Mouse (Mus musculus): ENCODE measurements at regions not wholly inside any gene's neighbourhood (a gene's known extent, or its start where the extent isn't known, plus 50 kb on each side); places are given as distances from the start of the nearest gene placed in this dataset.

GRCm38 (mm10) chr13:84399345-84400170, 177.5 kb downstream of the Tmem161b start:
- H3K27ac ChIP-seq (ENCODE audit: insufficient read depth, low read depth, low read length), result no peak overlapping the region
- DNase-seq, result no peak
- 42% methylated on average over 3 of the region's 3 CpGs for WGBS

GRCm38 (mm10) chr13:84401006-84401405, 178.9 kb downstream of the Tmem161b start:
- no peak for DNase-seq
- no peak overlapping the region for H3K27ac ChIP-seq (ENCODE audit: insufficient read depth, low read depth, low read length)
- TF ChIP-seq POLR2A (IDR thresholded peaks at IDR 0.05; ENCODE audit: low read depth, low read length) (no peak), CTCF (conservative IDR thresholded peaks at IDR 0.05; ENCODE audit: insufficient read depth, insufficient read length, low read depth, low read length) (no peak)
- H3K36me3 ChIP-seq (ENCODE audit: control insufficient read depth, insufficient read depth, low read length), result no peaks in the 10 kb centered on the region
- H3K4me3 ChIP-seq (ENCODE audit: insufficient read depth, low read depth, low read length), result no peak overlapping the region
- H3K27me3 ChIP-seq (replicated peaks; ENCODE audit: control insufficient read depth, insufficient read depth, low read length), result no peaks in the 10 kb centered on the region
- no peaks in the 10 kb centered on the region for H3K4me1 ChIP-seq (ENCODE audit: control insufficient read depth, insufficient read depth, low read length)

More at GRCm38 (mm10) chr13:84399345-84400170, 177.5 kb downstream of the Tmem161b start:
- TF ChIP-seq CTCF (conservative IDR thresholded peaks at IDR 0.05; ENCODE audit: insufficient read depth, insufficient read length, low read depth, low read length) (no peak), POLR2A (IDR thresholded peaks at IDR 0.05; ENCODE audit: low read depth, low read length) (no peak)
- H3K4me1 ChIP-seq (ENCODE audit: control insufficient read depth, insufficient read depth, low read length), result no peaks in the 10 kb centered on the region
- no peaks in the 10 kb centered on the region for H3K36me3 ChIP-seq (ENCODE audit: control insufficient read depth, insufficient read depth, low read length)
- no peak overlapping the region for H3K4me3 ChIP-seq (ENCODE audit: insufficient read depth, low read depth, low read length)
- no peaks in the 10 kb centered on the region for H3K27me3 ChIP-seq (replicated peaks; ENCODE audit: control insufficient read depth, insufficient read depth, low read length)

GRCm38 (mm10) chr13:84404566-84405194, 182.6 kb downstream of the Tmem161b start:
- H3K4me1 ChIP-seq (ENCODE audit: control insufficient read depth, insufficient read depth, low read length), result no peaks in the 10 kb centered on the region
- DNase-seq, result no peak
- H3K27ac ChIP-seq (ENCODE audit: insufficient read depth, low read depth, low read length), result no peak overlapping the region
- no peaks in the 10 kb centered on the region for H3K27me3 ChIP-seq (replicated peaks; ENCODE audit: control insufficient read depth, insufficient read depth, low read length)
- no peaks in the 10 kb centered on the region for H3K36me3 ChIP-seq (ENCODE audit: control insufficient read depth, insufficient read depth, low read length)
- no peak overlapping the region for H3K4me3 ChIP-seq (ENCODE audit: insufficient read depth, low read depth, low read length)
- TF ChIP-seq POLR2A (IDR thresholded peaks at IDR 0.05; ENCODE audit: low read depth, low read length), result no peak
- WGBS, result 75% methylated on average over 19 of the region's 19 CpGs

- no peaks in the 10 kb centered on the region for H3K27me3 ChIP-seq (replicated peaks; ENCODE audit: control insufficient read depth, insufficient read depth, low read length)
- TF ChIP-seq CTCF (conservative IDR thresholded peaks at IDR 0.05; ENCODE audit: insufficient read depth, insufficient read length, low read depth, low read length), result no peak
- TF ChIP-seq POLR2A (IDR thresholded peaks at IDR 0.05; ENCODE audit: low read depth, low read length), result no peak
- no peak overlapping the region for H3K4me3 ChIP-seq (ENCODE audit: insufficient read depth, low read depth, low read length)
- WGBS, result 58% methylated on average over 2 of the region's 2 CpGs
- no peaks in the 10 kb centered on the region for H3K36me3 ChIP-seq (ENCODE audit: control insufficient read depth, insufficient read depth, low read length)
- DNase-seq, result no peak
- no peaks in the 10 kb centered on the region for H3K4me1 ChIP-seq (ENCODE audit: control insufficient read depth, insufficient read depth, low read length)
- H3K27ac ChIP-seq (ENCODE audit: insufficient read depth, low read depth, low read length), result no peak overlapping the region
Measured at GRCm38 (mm10) chr13:84434444-84434843, 212.3 kb downstream of the Tmem161b start.

GRCm38 (mm10) chr13:84437586-84438443, 215.7 kb downstream of the Tmem161b start:
- H3K36me3 ChIP-seq (ENCODE audit: control insufficient read depth, insufficient read depth, low read length), result no peaks in the 10 kb centered on the region
- no peak overlapping the region for H3K4me3 ChIP-seq (ENCODE audit: insufficient read depth, low read depth, low read length)
- no peak for DNase-seq
- no peaks in the 10 kb centered on the region for H3K4me1 ChIP-seq (ENCODE audit: control insufficient read depth, insufficient read depth, low read length)
- 75% methylated on average over 5 of the region's 5 CpGs for WGBS
- TF ChIP-seq POLR2A (IDR thresholded peaks at IDR 0.05; ENCODE audit: low read depth, low read length) (no peak), CTCF (conservative IDR thresholded peaks at IDR 0.05; ENCODE audit: insufficient read depth, insufficient read length, low read depth, low read length) (no peak)
- H3K27me3 ChIP-seq (replicated peaks; ENCODE audit: control insufficient read depth, insufficient read depth, low read length), result no peaks in the 10 kb centered on the region
- H3K27ac ChIP-seq (ENCODE audit: insufficient read depth, low read depth, low read length), result no peak overlapping the region

GRCm38 (mm10) chr13:84438444-84438766, 216.3 kb downstream of the Tmem161b start:
- Histone ChIP-seq H3K36me3 (ENCODE audit: control insufficient read depth, insufficient read depth, low read length) (no peaks in the 10 kb centered on the region), H3K4me1 (ENCODE audit: control insufficient read depth, insufficient read depth, low read length) (no peaks in the 10 kb centered on the region), H3K4me3 (ENCODE audit: insufficient read depth, low read depth, low read length) (no peak overlapping the region), H3K27ac (ENCODE audit: insufficient read depth, low read depth, low read length) (no peak overlapping the region), H3K27me3 (replicated peaks; ENCODE audit: control insufficient read depth, insufficient read depth, low read length) (no peaks in the 10 kb centered on the region)
- DNase-seq, result no peak
- TF ChIP-seq CTCF (conservative IDR thresholded peaks at IDR 0.05; ENCODE audit: insufficient read depth, insufficient read length, low read depth, low read length) (no peak), POLR2A (IDR thresholded peaks at IDR 0.05; ENCODE audit: low read depth, low read length) (no peak)
- 76% methylated on average over 2 of the region's 2 CpGs for WGBS

GRCm38 (mm10) chr13:84448514-84448913, 226.4 kb downstream of the Tmem161b start:
- no peaks in the 10 kb centered on the region for H3K27me3 ChIP-seq (replicated peaks; ENCODE audit: control insufficient read depth, insufficient read depth, low read length)
- no peaks in the 10 kb centered on the region for H3K4me1 ChIP-seq (ENCODE audit: control insufficient read depth, insufficient read depth, low read length)
- H3K4me3 ChIP-seq (ENCODE audit: insufficient read depth, low read depth, low read length), result no peak overlapping the region
- 87% methylated on average over 2 of the region's 2 CpGs for WGBS
- H3K36me3 ChIP-seq (ENCODE audit: control insufficient read depth, insufficient read depth, low read length), result no peaks in the 10 kb centered on the region
- H3K27ac ChIP-seq (ENCODE audit: insufficient read depth, low read depth, low read length), result no peak overlapping the region
- DNase-seq, result no peak
- TF ChIP-seq CTCF (conservative IDR thresholded peaks at IDR 0.05; ENCODE audit: insufficient read depth, insufficient read length, low read depth, low read length) (no peak), POLR2A (IDR thresholded peaks at IDR 0.05; ENCODE audit: low read depth, low read length) (no peak)

Measured in kidney, adult 2 months (tissue).